Mouse (Mus musculus): ENCODE results near the gene Cic. TPM values are rescaled to one million over a fixed set of nuclear protein-coding genes. Genes with fewer than 3 reads are reported as not detected.

Gene Cic
- polyA plus RNA-seq, 1 experiment from 2014 or later = 34.2 TPM

- H3K9ac ChIP-seq (ENCODE audit: low read length) = 0 out of 2 replicates have a peak overlapping the region, but pooled peaks have one; percentile 34
Observed at GRCm38 (mm10) chr7:25270652-25271633, 3.4 kb downstream of the Cic start.

GRCm38 (mm10) chr7:25271651-25272444 lies 4.3 kb downstream of the Cic start:
- 85% methylated on average over 30 of the region's 30 CpGs for WGBS
- peaks cover 14% of the 10 kb centered on the region for H3K36me3 ChIP-seq (ENCODE audit: control insufficient read depth, insufficient read depth, low read length)
- H3K27ac ChIP-seq (replicated peaks; ENCODE audit: low read depth, low read length) = no peak overlapping the region; the same call in 1 of the 2 replicates
- no peak overlapping the region for H3K4me3 ChIP-seq (ENCODE audit: low read depth, low read length)
- DNase-seq (ENCODE audit: low spot score) = no peak
- no peaks in the 10 kb centered on the region for H3K9me3 ChIP-seq (ENCODE audit: control insufficient read depth, low read length)
- ATAC-seq (ENCODE audit: insufficient number of reproducible peaks, low FRiP score, low TSS enrichment, low read depth) = no peak
- 0 out of 2 replicates have a peak overlapping the region, but pooled peaks have one; percentile 9 for H3K9ac ChIP-seq (ENCODE audit: low read length)
- H3K4me2 ChIP-seq (ENCODE audit: low read depth, severe bottlenecking) = no peak overlapping the region
- H3K4me1 ChIP-seq (ENCODE audit: control insufficient read depth, insufficient read depth, low read length) = peaks cover 18% of the 10 kb centered on the region
- H3K27me3 ChIP-seq (ENCODE audit: control insufficient read depth, insufficient read depth, low read length) = no peaks in the 10 kb centered on the region

More at GRCm38 (mm10) chr7:25270652-25271633, 3.4 kb downstream of the Cic start:
- ATAC-seq (ENCODE audit: insufficient number of reproducible peaks, low FRiP score, low TSS enrichment, low read depth) (no peak), DNase-seq (ENCODE audit: low spot score) (no peak)
- 90% methylated on average over 35 of the region's 35 CpGs for WGBS
- Histone ChIP-seq H3K4me2 (ENCODE audit: low read depth, severe bottlenecking) (no peak overlapping the region), H3K4me1 (ENCODE audit: control insufficient read depth, insufficient read depth, low read length) (peaks cover 17% of the 10 kb centered on the region), H3K27ac (replicated peaks; ENCODE audit: low read depth, low read length) (no peak overlapping the region), H3K27me3 (ENCODE audit: control insufficient read depth, insufficient read depth, low read length) (no peaks in the 10 kb centered on the region), H3K4me3 (ENCODE audit: low read depth, low read length) (no peak overlapping the region), H3K9me3 (ENCODE audit: control insufficient read depth, low read length) (no peaks in the 10 kb centered on the region), H3K36me3 (ENCODE audit: control insufficient read depth, insufficient read depth, low read length) (peaks cover 14% of the 10 kb centered on the region)

- Histone ChIP-seq H3K9ac (ENCODE audit: low read length) (no peak overlapping the region), H3K9me3 (ENCODE audit: control insufficient read depth, low read length) (no peaks in the 10 kb centered on the region), H3K4me1 (ENCODE audit: control insufficient read depth, insufficient read depth, low read length) (peaks cover 19% of the 10 kb centered on the region), H3K27ac (replicated peaks; ENCODE audit: low read depth, low read length) (no peak overlapping the region), H3K4me3 (ENCODE audit: low read depth, low read length) (no peak overlapping the region), H3K36me3 (ENCODE audit: control insufficient read depth, insufficient read depth, low read length) (peaks cover 14% of the 10 kb centered on the region), H3K27me3 (ENCODE audit: control insufficient read depth, insufficient read depth, low read length) (no peaks in the 10 kb centered on the region), H3K4me2 (ENCODE audit: low read depth, severe bottlenecking) (no peak overlapping the region)
- DNase-seq (ENCODE audit: low spot score) = no peak
- 86% methylated on average over 38 of the region's 38 CpGs for WGBS
- no peak for ATAC-seq (ENCODE audit: insufficient number of reproducible peaks, low FRiP score, low TSS enrichment, low read depth)
Observed at GRCm38 (mm10) chr7:25272445-25273258, 5.1 kb downstream of the Cic start.

- H3K27me3 ChIP-seq (ENCODE audit: control insufficient read depth, insufficient read depth, low read length) = no peaks in the 10 kb centered on the region
- H3K9ac ChIP-seq (ENCODE audit: low read length) = no peak overlapping the region
- no peaks in the 10 kb centered on the region for H3K9me3 ChIP-seq (ENCODE audit: control insufficient read depth, low read length)
- no peak for DNase-seq (ENCODE audit: low spot score)
- peaks cover 22% of the 10 kb centered on the region for H3K4me1 ChIP-seq (ENCODE audit: control insufficient read depth, insufficient read depth, low read length)
- no peak overlapping the region for H3K4me3 ChIP-seq (ENCODE audit: low read depth, low read length)
- 90% methylated on average over 22 of the region's 22 CpGs for whole genome bisulfite sequencing
- peaks cover 14% of the 10 kb centered on the region for H3K36me3 ChIP-seq (ENCODE audit: control insufficient read depth, insufficient read depth, low read length)
- no peak overlapping the region for H3K4me2 ChIP-seq (ENCODE audit: low read depth, severe bottlenecking)
- no peak overlapping the region for H3K27ac ChIP-seq (replicated peaks; ENCODE audit: low read depth, low read length)
- ATAC-seq (ENCODE audit: insufficient number of reproducible peaks, low FRiP score, low TSS enrichment, low read depth) = no peak
Observed at GRCm38 (mm10) chr7:25273259-25274241, 6.0 kb downstream of the Cic start.

- peak overlapping the region; percentile 30; the same call in 1 of the 2 replicates for H3K27ac ChIP-seq (replicated peaks; ENCODE audit: low read depth, low read length)
- no peak overlapping the region for H3K4me2 ChIP-seq (ENCODE audit: low read depth, severe bottlenecking)
- peaks cover 14% of the 10 kb centered on the region for H3K36me3 ChIP-seq (ENCODE audit: control insufficient read depth, insufficient read depth, low read length)
- H3K9me3 ChIP-seq (ENCODE audit: control insufficient read depth, low read length) = no peaks in the 10 kb centered on the region
- H3K4me3 ChIP-seq (ENCODE audit: low read depth, low read length) = no peak overlapping the region
- no peak overlapping the region; the same call in 1 of the 2 replicates for H3K9ac ChIP-seq (ENCODE audit: low read length)
- no peak for DNase-seq (ENCODE audit: low spot score)
- H3K27me3 ChIP-seq (ENCODE audit: control insufficient read depth, insufficient read depth, low read length) = no peaks in the 10 kb centered on the region
- 38% methylated on average over 5 of the region's 5 CpGs for WGBS
- ATAC-seq (ENCODE audit: insufficient number of reproducible peaks, low FRiP score, low TSS enrichment, low read depth) = no peak
- H3K4me1 ChIP-seq (ENCODE audit: control insufficient read depth, insufficient read depth, low read length) = peaks cover 16% of the 10 kb centered on the region
Observed at GRCm38 (mm10) chr7:25274571-25274970, 7.1 kb downstream of the Cic start.

- WGBS = 85% methylated on average over 3 of the region's 3 CpGs
- Histone ChIP-seq H3K4me3 (ENCODE audit: low read depth, low read length) (no peak overlapping the region), H3K9ac (ENCODE audit: low read length) (no peak overlapping the region; the same call in 1 of the 2 replicates), H3K27me3 (ENCODE audit: control insufficient read depth, insufficient read depth, low read length) (no peaks in the 10 kb centered on the region), H3K4me1 (ENCODE audit: control insufficient read depth, insufficient read depth, low read length) (peaks cover 18% of the 10 kb centered on the region), H3K27ac (replicated peaks; ENCODE audit: low read depth, low read length) (no peak overlapping the region), H3K4me2 (ENCODE audit: low read depth, severe bottlenecking) (no peak overlapping the region), H3K9me3 (ENCODE audit: control insufficient read depth, low read length) (no peaks in the 10 kb centered on the region), H3K36me3 (ENCODE audit: control insufficient read depth, insufficient read depth, low read length) (peaks cover 14% of the 10 kb centered on the region)
- ATAC-seq (ENCODE audit: insufficient number of reproducible peaks, low FRiP score, low TSS enrichment, low read depth) (no peak), DNase-seq (ENCODE audit: low spot score) (no peak)
Observed at GRCm38 (mm10) chr7:25274996-25275395, 7.5 kb downstream of the Cic start.

- Histone ChIP-seq H3K27ac (replicated peaks; ENCODE audit: low read depth, low read length) (no peak overlapping the region), H3K9me3 (ENCODE audit: control insufficient read depth, low read length) (no peaks in the 10 kb centered on the region), H3K4me1 (ENCODE audit: control insufficient read depth, insufficient read depth, low read length) (peaks cover 25% of the 10 kb centered on the region), H3K4me2 (ENCODE audit: low read depth, severe bottlenecking) (no peak overlapping the region), H3K36me3 (ENCODE audit: control insufficient read depth, insufficient read depth, low read length) (peaks cover 14% of the 10 kb centered on the region), H3K27me3 (ENCODE audit: control insufficient read depth, insufficient read depth, low read length) (no peaks in the 10 kb centered on the region), H3K4me3 (ENCODE audit: low read depth, low read length) (no peak overlapping the region), H3K9ac (ENCODE audit: low read length) (peak overlapping the region; percentile 45)
- WGBS = 37% methylated on average over 9 of the region's 9 CpGs
- DNase-seq (ENCODE audit: low spot score) (no peak), ATAC-seq (ENCODE audit: insufficient number of reproducible peaks, low FRiP score, low TSS enrichment, low read depth) (no peak)
Observed at GRCm38 (mm10) chr7:25275555-25276298, 8.2 kb downstream of the Cic start.

Data from limb, embryonic 11.5 days (tissue).